Mouse (Mus musculus): Measurements from ENCODE around the gene Notch1.

Gene Notch1

DNA sequence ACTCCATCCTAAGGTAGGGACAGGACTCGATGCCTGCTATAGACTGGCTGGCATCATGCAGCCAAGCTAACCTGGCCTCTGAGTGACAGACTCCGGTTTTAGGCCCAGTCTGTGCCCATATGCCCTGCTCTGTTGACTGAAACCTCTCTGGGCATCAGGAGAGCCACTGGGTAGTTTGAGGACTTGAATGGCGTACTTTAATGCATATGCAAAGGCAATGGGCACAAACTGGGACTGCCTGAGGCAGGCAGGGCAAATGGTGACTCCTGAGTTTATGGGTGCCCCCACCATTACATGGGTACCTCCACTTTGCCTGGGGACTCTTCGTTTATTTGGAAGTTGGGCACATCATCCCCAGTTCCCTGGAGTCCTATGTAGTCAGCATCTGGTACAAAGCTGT lies 69.8 kb downstream of the Notch1 start:
- DNase-seq (ENCODE audit: low spot score in 2 of 2): no peak

DNA sequence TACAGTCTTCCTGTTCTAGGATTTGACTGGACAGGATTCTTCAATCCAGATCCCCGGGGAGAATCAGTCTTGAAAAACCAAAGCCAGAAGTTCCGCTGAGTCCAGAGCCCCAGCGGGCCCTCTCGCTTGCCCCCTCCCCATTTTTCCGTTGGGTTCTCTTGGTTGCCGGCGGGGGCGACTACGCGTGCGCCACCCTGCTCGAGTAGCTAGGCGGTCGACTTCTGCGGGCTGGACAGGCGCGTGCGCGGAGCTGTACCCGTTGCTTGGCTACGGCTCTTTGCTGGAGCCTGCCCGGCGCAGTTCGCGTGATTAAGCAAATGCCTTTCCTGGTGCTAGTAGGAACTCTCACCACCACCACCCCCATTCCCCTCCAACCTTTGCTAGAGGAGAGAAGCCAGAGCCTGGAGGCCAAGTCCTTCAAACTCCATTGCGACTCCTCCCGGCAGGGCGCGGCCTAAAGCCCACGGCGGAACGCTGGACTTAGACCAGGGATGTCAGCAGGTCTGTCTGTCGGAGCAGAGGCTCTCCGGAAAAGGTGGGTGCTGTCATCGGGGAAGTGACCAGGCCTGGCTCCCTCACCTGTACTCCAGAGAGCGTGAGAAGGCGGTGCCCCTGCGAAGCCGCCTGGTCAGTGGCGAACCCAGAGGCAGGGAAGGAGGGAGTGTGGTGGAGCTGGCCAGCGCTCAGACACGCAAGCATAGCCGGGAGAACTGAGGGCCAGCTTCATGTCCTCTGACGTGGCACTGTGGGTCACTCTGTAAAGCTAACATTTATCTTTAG lies 70.6 kb downstream of the Notch1 start:
- peak; percentile 89 to 93 for DNase-seq (ENCODE audit: low spot score in 2 of 2)

DNA sequence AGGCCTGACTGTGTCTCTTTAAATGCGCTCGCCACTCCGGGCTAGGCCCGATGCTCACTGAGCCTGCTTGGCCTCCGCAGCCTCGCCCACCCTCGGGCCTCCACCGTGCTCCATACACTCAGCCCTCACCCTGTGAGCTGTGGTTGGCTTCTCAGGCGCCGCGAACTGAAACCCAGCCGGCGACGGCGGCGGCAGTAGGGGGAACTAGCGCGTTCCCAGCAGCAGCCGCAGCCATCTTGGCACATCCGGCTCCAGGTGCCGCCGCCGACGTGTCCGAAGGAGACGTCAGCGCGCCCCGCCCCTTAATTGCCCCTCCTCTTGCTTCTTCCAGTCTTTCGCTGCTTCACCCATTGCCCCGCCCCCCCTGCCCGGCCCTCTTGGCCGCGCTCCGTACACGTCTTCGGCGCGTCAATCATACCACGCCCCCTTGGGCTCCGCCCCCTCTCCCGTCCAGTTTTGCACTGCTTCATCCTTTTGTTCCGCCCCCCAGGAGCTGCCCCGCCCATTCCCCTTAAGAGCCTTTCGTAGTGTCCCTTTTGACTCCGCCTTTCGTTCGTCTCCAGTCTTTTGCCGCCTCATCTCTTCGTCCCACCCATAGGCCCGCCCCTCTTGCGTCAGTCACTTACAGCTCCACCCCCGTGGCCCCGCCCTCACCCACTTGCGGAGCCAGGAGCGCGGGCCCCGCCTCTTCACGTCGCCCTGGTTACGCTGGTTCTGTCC lies 71.4 kb downstream of the Notch1 start, which contains the start of gene Sec16a:
TSS of gene Sec16a (minus strand) at position 271 of the 720 bp plus-strand sequence.
- DNase-seq (ENCODE audit: low spot score in 2 of 2): peak; percentile 95 to 99

DNA sequence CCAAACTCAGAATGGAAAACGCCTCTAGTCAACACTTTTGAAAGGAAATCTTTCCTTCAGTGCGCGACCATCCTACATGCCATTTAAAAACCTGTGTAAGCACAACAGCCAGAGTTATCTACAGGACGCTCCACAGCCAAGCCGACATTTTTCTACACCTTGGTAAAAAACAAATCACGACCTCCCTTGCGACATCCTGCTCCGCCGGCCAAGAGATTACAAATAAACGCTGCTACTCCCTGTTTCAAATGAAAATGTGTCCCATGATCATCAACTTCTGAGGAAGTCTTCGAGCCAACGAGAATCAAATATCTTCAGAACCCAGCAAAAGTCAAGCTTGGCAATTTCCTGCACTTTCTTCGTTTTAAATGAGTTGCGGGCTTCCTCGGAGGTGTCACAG lies 72.1 kb downstream of the Notch1 start:
- no peak for DNase-seq (ENCODE audit: low spot score in 2 of 2)

DNA sequence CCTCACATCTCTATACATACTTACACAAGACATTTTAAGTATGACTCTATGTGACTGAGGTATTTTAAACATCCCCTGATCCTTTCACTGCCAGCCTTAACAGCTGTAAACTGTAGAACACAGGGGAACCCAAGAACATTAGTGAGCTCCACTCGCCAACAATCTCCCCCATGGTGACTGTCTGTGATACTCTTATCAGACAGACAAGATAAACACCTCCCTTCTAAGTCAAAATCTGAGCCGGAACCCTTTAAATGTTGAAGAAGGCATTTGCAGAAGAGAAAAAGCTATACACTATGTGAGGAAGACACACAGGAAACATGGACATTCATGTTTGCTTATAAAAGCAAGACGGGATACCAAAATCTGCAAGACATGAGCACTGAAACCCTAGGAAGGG lies 72.6 kb downstream of the Notch1 start:
- no peak for DNase-seq (ENCODE audit: low spot score in 2 of 2)

DNA sequence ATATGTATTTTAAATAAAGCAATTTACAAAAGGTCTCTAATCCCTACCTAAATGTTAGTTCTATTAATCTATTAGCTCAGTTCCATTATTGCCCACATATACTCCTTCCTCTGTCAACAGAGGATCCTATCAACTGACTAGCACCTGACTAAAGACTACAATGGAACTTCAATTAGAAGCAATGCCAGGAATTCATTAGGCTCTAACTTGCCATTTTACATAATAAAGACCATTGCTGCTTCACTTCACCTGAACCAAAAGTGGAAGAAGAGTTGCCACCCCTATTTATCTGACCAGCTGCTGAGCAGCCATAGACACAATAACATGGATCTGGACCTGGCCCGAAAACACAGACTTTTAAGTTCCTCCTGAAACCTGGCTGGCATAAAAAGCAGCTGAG lies 73.6 kb downstream of the Notch1 start:
- no peak for DNase-seq (ENCODE audit: low spot score in 2 of 2)

DNA sequence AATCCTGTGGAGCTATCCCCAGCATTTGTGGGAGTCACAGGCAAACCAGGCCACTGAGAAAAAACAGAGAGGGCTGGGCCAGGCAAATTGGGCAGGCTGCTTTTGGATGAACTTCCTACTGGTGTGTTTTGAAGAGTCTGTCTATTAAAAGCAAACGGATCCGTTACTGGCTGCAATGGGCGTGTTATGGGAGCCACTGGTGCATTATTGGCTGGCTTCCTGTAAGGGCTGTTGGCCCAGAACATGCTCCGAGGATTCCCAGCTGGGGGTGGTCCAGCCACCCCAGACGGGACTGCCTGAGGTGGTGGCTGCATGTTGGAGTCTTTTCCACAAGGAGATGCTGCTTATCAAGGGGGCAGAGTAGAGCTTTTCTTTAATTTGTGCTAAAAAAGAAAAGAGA lies 74.8 kb downstream of the Notch1 start:
- DNase-seq (ENCODE audit: low spot score in 2 of 2): no peak

DNA sequence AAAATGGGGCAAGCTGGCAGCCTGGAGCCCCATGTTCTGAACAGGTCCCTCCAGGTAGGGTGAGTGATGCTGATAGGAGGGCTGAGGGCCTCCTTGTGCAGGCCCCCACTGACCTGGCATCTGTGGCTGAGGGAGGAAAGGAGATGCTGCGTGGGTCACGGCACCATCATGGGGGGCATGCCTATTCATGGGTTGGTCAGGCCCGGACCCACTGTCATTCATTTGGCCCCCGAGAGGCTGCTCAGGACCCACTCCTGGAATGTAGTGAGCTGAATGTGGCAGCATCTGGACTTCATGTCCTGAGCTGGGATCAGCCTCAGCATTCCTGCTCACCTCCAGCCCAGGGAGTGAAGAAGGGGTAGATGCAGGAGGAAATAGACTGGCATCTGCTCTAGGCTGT lies 75.2 kb downstream of the Notch1 start:
- no peak for DNase-seq (ENCODE audit: low spot score in 2 of 2)

DNA sequence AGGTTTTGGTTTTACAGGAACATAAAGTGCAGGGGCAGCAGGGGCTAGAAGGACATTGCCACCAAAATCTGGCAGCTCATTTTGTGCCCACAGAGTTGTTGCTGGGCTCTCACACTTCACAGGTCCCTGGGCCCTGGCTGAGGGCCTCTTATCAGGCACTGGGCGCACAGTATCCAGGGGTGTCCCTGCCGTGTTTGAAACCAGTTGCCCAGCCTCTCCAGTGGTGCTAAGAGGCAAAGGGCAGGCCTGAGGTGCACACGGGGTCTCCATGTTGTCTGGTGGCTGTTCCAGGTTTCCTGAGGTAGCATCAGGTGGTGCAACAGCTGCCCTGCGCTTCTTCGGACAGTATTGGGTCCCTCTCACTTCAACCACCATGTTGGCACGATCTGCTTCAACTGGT lies 76.8 kb downstream of the Notch1 start:
- no peak for DNase-seq (ENCODE audit: low spot score in 2 of 2)

DNA sequence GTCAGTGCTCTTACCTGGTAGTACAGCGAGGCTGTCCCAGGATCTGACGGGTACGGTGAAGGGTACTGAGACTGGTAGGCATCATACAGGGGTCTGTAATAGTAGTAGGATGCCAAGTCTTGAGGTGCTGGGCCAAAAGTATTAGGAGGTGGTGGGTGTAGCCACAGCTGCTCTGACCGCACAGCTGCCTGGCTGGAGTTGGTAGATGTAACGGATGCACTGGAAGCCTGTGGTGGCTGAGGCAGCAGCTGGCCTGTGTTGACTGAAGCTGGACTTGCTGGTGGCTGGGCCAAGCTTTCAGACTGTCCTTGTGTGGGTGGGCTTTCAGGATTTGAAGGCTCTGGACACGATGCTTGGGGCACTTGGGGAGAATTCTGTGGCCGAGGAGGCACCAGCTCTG lies 78.1 kb downstream of the Notch1 start:
- DNase-seq (ENCODE audit: low spot score in 2 of 2): no peak

DNA sequence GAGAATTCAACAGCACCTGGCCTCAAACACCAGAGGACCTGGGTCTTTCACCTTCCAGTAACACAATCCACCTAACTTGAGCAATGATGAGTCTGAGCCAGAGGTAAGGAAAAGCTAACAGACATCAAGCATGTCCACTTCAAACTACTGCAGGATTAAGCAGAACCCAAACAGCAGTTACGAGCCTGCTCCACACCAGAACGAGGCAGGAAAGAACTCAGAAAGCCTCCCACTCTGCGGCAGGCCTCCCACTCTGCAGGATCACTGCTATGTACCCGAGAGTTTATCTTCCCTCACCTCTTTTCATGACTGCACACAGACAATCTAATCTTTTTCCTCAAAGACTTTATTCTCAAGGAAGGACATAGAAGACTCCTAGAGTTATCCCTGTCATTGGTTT lies 79.2 kb downstream of the Notch1 start:
- no peak for DNase-seq (ENCODE audit: low spot score in 2 of 2)

DNA sequence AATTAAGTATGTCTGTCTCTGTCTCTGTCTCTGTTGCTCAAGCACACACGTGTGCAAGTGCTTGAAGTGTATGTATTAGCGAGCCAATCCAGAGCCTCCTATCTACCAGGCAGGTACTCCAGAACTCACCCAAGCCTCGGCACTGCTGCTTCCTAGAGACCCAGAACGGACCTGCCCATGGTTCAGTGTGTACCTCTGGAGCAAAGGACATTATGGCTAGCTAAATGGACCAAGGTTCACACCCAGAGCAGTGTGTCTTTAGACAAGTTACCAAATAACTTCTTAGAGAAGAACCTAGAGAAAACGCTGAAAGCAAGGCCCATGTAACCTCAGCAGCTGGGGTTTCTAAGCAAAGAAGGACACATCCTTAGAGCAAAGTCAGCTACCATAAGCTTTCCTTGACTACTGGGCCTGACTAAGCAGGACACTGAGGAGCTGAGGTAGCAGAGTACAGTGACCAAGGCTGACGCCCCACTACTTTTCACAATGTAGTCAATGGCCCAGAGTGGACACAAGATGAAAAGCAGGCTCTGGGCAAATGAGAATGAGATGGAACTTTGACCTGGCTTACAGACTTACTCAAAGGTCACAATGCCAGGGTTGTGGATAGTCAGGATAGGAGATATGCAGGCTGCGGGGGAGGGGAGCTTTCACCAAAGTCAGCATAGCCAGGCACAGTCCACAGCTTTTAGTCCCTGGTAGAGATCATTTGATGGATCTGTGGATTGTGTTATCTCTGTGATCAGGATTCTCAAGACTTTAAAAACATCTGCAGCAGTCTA lies 81.5 kb downstream of the Notch1 start:
- no peak for DNase-seq (ENCODE audit: low spot score in 2 of 2)

DNA sequence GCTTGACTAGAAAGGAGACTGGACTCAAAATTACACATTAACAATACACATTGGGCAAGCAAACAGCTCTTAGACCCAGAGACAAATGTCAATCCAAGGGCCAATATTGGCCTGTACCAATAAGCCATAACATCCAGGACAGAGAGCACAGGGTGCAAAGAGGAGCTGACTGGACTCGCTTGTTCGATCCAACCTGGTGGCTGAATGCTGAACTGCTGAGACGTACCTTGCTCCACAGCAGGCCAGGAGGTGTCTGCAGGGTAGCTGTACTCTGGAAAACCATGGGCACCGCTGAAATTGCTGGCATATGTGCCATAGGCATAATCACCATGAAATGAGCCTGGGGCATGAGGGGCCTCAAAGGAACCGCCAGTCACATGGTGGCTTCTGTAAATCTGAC lies 86.6 kb downstream of the Notch1 start:
- no peak for DNase-seq (ENCODE audit: low spot score in 2 of 2)

DNA sequence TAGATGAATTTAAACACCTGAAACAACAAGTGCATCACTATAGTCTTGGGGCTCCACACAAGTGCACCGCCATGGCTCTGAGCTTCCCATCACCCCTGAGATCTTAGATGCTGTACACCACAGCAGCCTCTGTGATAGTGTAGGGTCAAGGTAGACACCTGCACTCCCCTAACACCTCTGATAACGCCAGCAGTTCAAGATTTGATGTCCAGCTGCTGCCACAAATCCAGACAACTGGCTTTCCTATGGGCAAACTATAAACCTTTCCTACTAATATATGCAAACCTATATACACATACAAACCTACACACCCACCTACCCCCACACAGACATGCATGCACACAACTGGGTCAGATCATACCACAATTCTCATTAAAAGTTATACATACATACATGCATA lies 91.9 kb downstream of the Notch1 start:
- DNase-seq (ENCODE audit: low spot score in 2 of 2): no peak

DNA sequence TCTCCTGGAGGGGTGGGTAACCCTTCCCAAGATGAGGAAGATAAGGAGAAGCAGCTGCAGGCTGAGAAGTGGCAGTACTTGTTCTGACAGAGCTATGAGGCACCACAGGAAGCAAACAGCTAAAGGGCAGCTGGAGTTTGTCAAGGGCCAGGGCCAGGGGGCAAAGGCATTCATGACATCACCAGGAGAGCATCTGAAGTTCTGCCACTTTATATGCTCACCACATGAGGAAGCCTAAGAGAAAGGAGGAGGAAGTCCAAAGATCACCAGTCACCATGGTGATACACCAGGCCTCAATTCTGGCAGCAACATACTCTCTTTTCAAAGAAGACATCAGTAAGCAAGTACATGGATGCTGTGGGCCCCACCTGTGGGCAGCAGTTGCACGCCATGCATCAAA lies 93.4 kb downstream of the Notch1 start:
- DNase-seq (ENCODE audit: low spot score in 2 of 2): no peak

DNA sequence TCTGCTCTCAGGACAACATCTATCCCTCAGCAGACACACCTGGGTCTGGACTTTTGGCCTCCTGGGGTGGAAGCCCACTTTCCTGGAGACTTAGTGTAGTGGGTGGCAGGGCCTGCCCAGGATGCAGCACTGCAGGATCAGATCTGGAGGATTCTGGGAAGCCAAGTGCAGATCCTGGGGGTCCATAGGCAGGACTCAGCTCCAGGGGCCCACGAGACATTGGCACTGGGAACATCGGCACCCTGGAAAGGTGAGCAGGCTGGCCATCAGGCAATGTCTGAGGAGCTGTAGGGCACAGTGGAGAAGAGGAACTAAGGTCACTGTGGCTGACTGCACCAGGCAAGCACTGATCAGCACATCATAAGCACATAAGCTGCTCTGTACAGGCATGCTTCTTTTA lies 94.5 kb downstream of the Notch1 start:
- DNase-seq (ENCODE audit: low spot score in 2 of 2): no peak

DNA sequence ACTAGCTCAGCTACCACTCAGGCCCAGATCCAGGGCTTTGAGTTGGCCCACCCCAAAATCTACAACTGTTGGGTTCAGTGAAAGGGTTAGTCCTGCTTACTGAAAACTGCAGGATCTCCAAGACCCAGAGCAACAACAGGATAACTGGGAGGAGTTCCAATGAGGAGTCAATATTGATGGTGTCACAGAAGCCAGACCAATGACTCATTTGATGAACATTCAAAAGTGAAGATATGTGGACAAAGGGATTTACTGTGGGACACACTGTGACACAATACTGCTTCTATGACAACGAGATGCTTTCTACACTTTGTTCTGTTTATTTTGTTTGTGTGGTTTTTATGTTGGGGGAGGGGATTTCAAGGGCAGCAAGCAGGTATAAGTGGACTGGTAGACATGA lies 98.3 kb downstream of the Notch1 start:
- no peak for DNase-seq (ENCODE audit: low spot score in 2 of 2)

DNA sequence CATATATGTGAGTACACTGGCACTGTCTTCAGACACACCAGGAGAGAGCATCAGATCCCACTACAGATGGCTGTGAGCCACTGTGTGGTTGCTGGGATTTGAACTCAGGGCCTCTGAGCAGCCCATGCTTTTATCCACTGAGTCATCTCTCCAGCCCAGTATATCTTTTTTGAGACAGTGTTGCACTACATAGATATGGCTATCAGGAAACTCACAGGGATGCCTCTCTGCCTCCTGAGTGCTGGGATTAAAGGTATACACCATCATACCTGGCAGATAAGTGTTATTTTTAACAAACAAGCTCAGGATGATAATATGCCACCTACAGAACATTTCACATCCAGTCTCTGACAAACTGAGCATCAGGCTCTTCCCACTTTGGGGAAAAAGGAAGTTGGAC lies 99.4 kb downstream of the Notch1 start:
- no peak for DNase-seq (ENCODE audit: low spot score in 2 of 2)

DNA sequence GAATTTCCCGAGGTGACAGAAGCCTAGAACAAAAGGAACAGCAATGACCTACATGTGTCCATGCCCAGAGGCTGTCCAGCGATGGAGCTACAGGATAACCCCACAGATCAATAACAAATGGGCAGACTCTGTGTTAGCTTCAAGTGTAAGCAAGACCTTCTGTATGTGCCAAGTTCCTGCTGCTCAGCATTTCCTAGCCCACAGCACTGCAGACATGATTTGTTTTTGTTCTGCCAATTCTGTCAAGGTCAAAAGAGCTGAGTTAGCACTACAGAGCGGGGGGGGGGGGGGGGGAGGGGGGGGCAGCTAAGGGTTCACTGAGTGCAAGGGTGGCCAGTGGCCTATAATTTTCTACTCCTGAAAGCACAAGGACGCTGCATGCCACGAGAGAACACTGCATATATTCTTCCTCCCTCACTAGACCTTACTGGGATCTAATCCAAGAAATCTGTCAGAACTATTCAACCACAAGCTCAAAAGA lies 105.5 kb downstream of the Notch1 start:
- no peak for DNase-seq (ENCODE audit: low spot score in 2 of 2)

DNA sequence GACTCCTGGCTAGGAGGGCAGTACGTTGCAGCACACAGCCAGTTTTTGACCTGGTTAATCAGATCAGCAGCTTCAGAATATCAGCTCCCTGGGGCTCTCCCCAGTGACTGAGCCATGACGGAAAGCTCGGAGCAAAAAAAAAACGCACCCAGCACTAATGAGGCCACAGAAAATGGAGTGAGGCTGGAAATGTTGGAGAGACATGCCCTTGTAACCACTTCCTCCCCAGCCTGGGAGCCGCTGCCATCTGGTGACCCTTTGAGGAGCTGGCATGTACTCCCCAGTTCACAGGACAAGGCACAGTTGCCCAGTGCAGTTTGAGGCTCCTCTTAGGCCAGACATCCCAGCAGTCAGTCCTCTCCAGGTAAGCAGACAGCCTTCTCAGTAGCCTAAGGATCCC lies 106.4 kb downstream of the Notch1 start:
- no peak for DNase-seq (ENCODE audit: low spot score in 2 of 2)

DNA sequence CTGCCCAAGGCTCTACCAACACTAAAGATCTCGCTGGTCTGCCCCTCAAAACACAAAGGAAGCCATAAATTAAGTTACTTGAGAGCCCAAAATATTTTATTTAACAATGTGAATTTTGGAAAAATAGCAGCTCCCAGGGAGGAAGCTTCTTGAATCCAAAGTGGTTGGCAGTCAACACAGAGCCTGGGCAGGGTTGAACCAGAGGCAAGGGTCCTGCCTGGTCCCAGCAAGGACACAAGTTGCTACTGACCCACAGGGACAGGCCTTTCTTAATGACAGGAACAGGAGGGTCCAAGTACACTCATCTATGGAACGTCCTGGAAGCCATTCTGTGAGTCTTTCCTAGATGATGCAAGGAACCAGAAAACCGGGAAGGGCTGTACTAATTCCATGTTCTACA lies 107.1 kb downstream of the Notch1 start:
- DNase-seq (ENCODE audit: low spot score in 2 of 2): no peak

DNA sequence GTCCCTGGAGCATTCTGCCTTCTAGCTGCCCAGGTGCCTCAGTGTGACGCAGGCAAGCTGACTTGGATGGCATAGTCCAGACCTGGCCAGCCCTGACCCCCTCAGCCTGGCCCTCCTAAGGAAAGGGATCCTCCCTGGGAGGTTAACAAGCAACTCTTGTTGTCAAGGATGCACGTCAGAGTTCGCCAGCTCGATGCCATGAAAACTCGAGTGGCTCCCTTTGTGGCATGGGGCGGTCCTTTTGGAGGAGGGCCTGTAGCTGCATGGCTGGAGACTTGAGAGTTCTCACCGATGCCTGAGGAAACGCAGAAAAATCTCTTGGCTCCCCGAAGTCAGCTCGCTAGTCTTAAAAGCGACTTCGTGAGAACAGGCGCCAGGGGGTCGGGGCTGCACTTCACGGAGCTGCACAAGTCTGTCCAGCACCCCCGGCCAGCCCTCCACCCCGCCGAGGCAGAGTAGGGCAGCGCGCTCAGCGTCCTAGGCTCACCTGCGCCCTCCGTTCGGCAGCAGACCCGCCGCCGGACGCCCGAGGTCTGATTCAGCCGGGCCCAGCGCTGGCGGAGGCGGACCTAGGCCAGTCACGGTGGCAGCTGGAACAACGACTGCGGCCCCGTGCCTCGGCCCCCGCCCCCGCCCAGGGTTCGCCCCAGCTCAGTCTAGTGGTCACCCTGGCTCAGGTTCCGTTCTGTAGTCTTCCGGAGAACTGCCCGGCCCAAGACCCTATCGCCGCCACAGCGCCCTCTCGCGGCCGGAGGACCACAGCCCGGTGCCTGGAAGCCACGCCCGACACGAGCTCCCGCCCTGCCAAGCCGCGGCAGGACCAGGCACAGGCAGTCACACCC lies 107.7 kb downstream of the Notch1 start, which contains the start of gene Inpp5e:
TSS of gene Inpp5e (minus strand) at position 689 of the 842 bp plus-strand sequence.
- DNase-seq (ENCODE audit: low spot score in 2 of 2): peak; percentile 96 to 98
